Mouse (Mus musculus): ENCODE results near the gene Lin52. TPM values are rescaled to one million over a fixed set of nuclear protein-coding genes. Genes with fewer than 3 reads are reported as not detected.

Lin52 gene
- polyA plus RNA-seq, 1 experiment from 2014 or later = 23.2 TPM

- peaks cover 48% of the 10 kb centered on the region for H3K27me3 ChIP-seq
- no peaks in the 10 kb centered on the region for H3K36me3 ChIP-seq
- no peaks in the 10 kb centered on the region for H3K4me1 ChIP-seq
- no peak overlapping the region for H3K4me2 ChIP-seq
- H3K9ac ChIP-seq = no peak overlapping the region
- no peak for ATAC-seq (replicated peaks; ENCODE audit: low FRiP score)
- H3K4me3 ChIP-seq (replicated peaks) = no peak overlapping the region
- WGBS = 38% methylated on average over 5 of the region's 5 CpGs
- no peak overlapping the region for H3K27ac ChIP-seq
- no peaks in the 10 kb centered on the region for H3K9me3 ChIP-seq (replicated peaks)
Measured at GRCm38 (mm10) chr12:84578440-84578770, 127.2 kb downstream of the Lin52 start.

- Histone ChIP-seq H3K36me3 (no peaks in the 10 kb centered on the region), H3K4me1 (no peaks in the 10 kb centered on the region), H3K27ac (no peak overlapping the region), H3K27me3 (peaks cover 20% of the 10 kb centered on the region), H3K9me3 (replicated peaks) (no peaks in the 10 kb centered on the region), H3K4me2 (no peak overlapping the region), H3K9ac (no peak overlapping the region), H3K4me3 (replicated peaks) (no peak overlapping the region)
- ATAC-seq (replicated peaks; ENCODE audit: low FRiP score) = no peak
- 95% methylated on average over 2 of the region's 2 CpGs for WGBS
Measured at GRCm38 (mm10) chr12:84581285-84581684, 130.1 kb downstream of the Lin52 start.

- peak overlapping the region; percentile 55 for H3K4me3 ChIP-seq (replicated peaks)
- H3K27ac ChIP-seq = no peak overlapping the region
- WGBS = under 1% methylated on average over 54 of the region's 54 CpGs
- ATAC-seq (replicated peaks; ENCODE audit: low FRiP score) = peak; percentile 44; the same call in 1 of the 2 replicates
- H3K36me3 ChIP-seq = no peaks in the 10 kb centered on the region
- H3K27me3 ChIP-seq = no peaks in the 10 kb centered on the region
- peaks cover 10% of the 10 kb centered on the region; the same call in 1 of the 2 replicates for H3K4me1 ChIP-seq
- peak overlapping the region; percentile 95 for H3K4me2 ChIP-seq
- H3K9me3 ChIP-seq (replicated peaks) = no peaks in the 10 kb centered on the region
- H3K9ac ChIP-seq = peak overlapping the region; percentile 50
Measured at GRCm38 (mm10) chr12:84589825-84590761, 138.9 kb downstream of the Lin52 start.

Other genes with a start within 250 kb of the Lin52 start
- 8.7 and 10.8 TPM in 2 replicates for gene Elmsan1, start 232.5 kb upstream of the Lin52 start, polyA plus RNA-seq (2015; fragmentation: Nextera tagmentation; extraction: Ambion mirVana)
- 25.4 and 26.7 TPM in 2 replicates for gene Ptgr2, start 166.2 kb upstream of the Lin52 start, polyA plus RNA-seq (2015; fragmentation: Nextera tagmentation; extraction: Ambion mirVana)
- 77.8 and 79.4 TPM in 2 replicates for gene Zfp410, start 134.6 kb upstream of the Lin52 start, polyA plus RNA-seq (2015; fragmentation: Nextera tagmentation; extraction: Ambion mirVana)
- 50.2 and 53.3 TPM in 2 replicates for gene Coq6, start 89.8 kb upstream of the Lin52 start, polyA plus RNA-seq (2015; fragmentation: Nextera tagmentation; extraction: Ambion mirVana)
- gene Fam161b, start 89.6 kb upstream of the Lin52 start, polyA plus RNA-seq (2015; fragmentation: Nextera tagmentation; extraction: Ambion mirVana) = 3.7 and 4.2 TPM in 2 replicates
- gene Entpd5, start 42.4 kb upstream of the Lin52 start, polyA plus RNA-seq (2015; fragmentation: Nextera tagmentation; extraction: Ambion mirVana) = 36.8 and 38.0 TPM in 2 replicates
- 1.2 and 1.7 TPM in 2 replicates for gene Bbof1, start 42.4 kb upstream of the Lin52 start, polyA plus RNA-seq (2015; fragmentation: Nextera tagmentation; extraction: Ambion mirVana)
- 23.8 and 24.8 TPM in 2 replicates for gene Rnf113a2, start 34.2 kb upstream of the Lin52 start, polyA plus RNA-seq (2015; fragmentation: Nextera tagmentation; extraction: Ambion mirVana)
- 60.7 and 62.8 TPM in 2 replicates for gene Aldh6a1, start 418 bp upstream of the Lin52 start, polyA plus RNA-seq (2015; fragmentation: Nextera tagmentation; extraction: Ambion mirVana)
- not detected in 2 replicates for gene Vsx2, start 118.3 kb downstream of the Lin52 start, polyA plus RNA-seq (2015; fragmentation: Nextera tagmentation; extraction: Ambion mirVana)
- gene Abcd4, start 166.0 kb downstream of the Lin52 start, polyA plus RNA-seq (2015; fragmentation: Nextera tagmentation; extraction: Ambion mirVana) = 17.1 and 19.9 TPM in 2 replicates
- not detected in 2 replicates for gene Vrtn, start 189.6 kb downstream of the Lin52 start, polyA plus RNA-seq (2015; fragmentation: Nextera tagmentation; extraction: Ambion mirVana)
- 0.05 and 0.09 TPM in 2 replicates for gene Syndig1l, start 247.4 kb downstream of the Lin52 start, polyA plus RNA-seq (2015; fragmentation: Nextera tagmentation; extraction: Ambion mirVana)

All from kidney, embryonic 15.5 days (tissue).